Mouse (Mus musculus): Measurements from ENCODE around the gene Lgr6.

Lgr6 gene

GRCm38 (mm10) chr1:135105124-135105523, at the start of gene Lgr6:
Gene Lgr6 (minus strand): TSS chr1:135105276.
- no peak for DNase-seq

GRCm38 (mm10) chr1:135154411-135154959, 49.4 kb upstream of the Lgr6 start:
- peak; percentile 80 for DNase-seq

DNA sequence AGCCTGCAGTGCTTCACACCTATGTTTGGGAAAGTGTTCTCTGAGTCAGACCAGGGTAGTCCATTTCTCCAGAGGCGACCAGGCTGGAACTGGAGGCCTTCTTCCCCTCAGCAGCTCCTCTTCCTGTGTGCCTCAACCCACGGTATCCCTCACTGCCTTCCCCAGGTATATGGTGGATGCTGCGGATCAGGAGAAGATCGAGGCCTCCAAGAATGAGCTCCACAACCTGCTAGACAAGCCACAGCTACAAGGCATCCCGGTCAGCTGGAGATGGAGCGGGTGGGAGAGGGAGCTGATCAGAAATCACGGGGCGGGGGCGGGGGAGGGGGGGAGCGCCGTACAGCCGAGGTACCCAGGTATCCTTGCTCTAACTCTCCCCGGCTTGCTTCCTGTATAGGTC, 48.9 kb upstream of the Lgr6 start:
- DNase-seq: no peak

DNA sequence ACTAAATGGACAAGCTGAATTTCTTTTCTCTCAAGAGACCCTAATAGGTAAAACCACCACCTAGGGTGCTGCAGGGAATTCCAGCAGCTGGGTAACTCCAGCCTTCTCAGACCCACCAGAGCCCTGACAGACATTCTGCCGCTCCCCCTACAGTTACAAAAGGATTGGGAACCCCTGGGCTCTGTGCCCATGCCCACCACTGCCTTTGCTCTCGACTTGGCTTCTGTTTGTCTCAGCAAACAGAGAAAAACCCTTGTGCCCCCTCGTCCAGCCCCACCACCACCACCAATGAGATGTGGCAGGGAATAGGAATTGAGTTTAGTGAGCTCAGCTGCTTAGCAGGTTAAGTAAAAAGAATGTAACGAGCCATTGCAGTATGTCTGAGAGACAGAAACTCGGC, 43.9 kb upstream of the Lgr6 start:
- no peak for DNase-seq

DNA sequence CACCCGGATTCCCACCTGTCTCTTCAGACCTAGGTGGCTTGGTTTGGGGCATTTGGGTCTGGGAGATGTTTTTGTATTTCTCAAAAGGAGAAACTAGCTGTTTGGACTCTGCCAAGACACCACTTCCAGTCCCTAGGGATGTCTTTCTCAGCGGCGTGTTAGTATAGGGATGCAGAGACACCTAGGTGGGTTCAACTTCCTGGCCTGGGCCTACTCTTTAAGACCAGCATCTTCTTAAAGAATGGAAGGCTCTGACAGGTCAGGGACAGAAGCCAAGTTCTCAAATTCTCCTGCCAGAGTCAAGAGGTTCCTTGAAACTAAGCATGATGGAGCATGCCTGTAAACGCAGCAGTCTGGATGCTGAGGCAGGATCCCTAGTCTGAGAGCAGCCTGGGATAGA, 43.4 kb upstream of the Lgr6 start:
- DNase-seq: no peak

GRCm38 (mm10) chr1:135147702-135148058, 42.6 kb upstream of the Lgr6 start:
- DNase-seq: no peak

DNA sequence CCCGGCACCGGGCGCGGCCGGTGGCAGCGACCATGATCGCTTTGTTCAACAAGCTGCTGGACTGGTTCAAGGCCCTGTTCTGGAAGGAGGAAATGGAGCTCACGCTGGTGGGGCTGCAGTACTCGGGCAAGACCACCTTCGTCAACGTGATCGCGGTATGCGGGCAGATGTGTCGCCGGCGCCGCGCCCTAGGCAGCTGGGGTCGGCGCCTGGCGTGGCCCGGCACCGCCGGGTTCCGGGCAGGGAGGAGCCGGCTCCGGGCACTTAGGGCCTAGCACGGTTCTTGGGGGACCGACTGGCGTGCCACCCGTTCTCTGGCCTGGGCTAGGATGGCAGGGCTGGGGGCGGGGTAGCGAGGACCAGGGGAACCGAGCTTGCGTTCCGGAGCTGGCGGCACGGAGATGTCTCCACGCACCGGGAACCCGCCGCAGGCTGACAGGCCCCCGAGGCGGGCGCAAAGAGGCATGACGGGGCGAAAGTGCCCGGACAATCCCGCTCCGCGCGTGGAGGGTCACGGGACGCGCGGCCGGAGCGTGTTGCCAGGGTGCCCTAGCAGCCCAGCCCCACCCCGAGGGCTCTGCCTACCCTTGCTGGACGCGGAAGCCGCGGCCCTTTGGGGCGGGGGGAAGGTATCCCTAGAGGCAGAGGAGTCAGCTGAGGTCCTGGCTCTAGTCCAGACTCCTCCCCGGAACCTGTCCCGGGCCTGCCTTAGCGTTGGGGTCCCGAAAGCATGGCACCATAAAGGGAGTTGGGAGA, 42.0 kb upstream of the Lgr6 start:
- DNase-seq: peak; percentile 91

DNA sequence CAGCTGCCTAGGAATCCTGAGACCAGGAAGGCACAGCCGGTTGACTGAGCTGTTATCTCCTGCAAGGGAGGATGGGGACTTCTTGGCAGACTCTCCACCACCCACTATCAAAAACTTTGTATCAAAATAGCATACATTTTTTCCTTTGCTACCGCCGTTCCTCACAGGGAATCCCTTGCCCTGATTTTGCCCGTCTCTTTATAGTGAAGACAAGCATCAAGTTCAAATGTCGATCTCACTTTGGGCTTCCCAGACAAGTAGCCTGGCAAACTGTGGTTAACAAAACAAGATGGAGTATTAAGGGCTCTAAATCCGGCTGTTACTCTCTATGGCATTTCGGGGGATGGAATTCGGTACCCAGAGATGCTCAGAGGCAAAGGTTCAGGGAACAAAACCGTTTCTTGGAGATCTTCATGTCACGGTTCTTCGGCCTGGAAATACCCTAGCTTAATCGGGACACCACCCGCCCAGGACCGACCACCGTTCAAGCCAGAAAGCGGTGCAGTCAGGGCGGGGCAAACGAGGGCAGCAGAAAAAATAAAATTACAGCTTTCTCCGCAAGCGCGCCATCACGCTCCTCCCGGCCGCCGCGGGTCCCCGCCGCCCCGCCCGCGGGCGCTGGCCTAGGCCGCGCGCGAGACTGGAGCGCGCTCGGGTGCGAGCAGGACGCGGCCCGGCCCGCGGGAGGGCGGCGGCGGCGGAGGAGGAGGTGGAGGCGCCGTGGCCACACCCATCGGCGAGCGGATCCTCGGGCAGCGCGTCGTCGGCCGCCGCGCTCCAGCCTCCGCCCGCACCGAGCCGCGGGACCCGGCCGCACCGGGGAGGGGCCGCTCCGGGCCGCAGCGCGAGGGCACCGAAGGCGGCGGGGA, 41.2 kb upstream of the Lgr6 start, which contains the start of gene Arl8a:
Gene Arl8a (plus strand): TSS at position 748 of the 869 bp plus-strand sequence.
- DNase-seq: peak; percentile 87

DNA sequence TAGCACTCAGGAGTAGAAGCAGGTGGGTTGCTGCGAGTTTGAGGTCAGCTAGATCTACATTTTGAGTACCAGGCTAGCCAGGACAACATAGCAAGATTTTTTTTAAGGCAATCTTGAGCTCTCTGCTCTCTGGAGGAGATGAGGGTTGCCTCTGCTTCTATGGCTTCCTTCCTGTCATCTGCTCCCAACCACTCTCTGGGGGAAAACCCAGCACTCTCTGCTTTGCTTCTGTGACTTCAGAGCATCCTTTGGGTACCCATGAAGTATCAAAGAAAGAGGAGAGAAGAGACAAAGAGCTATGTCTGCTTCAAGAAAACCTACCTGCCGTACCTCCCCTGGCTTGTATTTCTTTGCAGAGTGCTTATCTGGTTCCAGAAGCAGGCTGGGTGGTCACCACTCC, 38.9 kb upstream of the Lgr6 start:
- no peak for DNase-seq

DNA sequence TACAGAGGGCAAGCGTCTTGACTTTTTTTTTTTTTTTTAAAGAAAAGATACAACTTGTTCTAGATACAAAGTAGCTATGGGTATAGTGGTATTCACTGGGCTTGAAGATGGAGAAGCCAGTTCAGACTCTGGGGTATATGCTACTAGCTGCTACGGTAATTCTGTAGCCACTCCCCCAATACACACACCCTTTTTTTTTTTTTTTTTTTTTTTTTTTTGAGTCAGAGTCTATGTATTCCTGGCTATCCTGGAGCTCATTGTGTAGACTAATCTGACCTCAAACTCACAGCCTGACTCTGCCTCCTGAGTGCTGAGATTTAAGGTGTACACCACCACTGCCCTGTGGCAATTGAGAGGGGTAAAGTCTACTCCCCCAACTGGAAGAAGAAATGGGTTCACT, 37.4 kb upstream of the Lgr6 start:
- no peak for DNase-seq

DNA sequence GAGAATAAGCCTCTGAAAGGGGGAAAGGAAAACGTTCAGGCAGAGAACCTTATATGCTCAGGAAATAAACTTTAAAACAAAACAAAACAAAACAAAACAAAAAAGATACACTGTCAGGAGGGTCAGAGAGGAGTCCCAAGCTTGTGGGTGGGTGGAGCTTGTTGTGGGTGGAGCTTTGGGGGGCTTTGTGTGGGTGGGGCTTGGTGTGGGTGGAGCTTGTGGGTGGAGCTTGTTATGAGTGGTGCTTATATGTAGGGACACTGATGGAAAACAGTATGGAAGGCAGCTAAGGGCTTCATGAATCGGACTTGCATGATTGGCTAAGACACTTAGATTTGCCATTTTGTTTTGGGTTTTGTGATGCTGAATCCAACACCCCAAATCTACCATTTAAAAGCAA, 34.8 kb upstream of the Lgr6 start:
- DNase-seq: no peak

- no peak for DNase-seq
These were observed 31.4 kb upstream of the Lgr6 start for GRCm38 (mm10) chr1:135136500-135136899.

DNA sequence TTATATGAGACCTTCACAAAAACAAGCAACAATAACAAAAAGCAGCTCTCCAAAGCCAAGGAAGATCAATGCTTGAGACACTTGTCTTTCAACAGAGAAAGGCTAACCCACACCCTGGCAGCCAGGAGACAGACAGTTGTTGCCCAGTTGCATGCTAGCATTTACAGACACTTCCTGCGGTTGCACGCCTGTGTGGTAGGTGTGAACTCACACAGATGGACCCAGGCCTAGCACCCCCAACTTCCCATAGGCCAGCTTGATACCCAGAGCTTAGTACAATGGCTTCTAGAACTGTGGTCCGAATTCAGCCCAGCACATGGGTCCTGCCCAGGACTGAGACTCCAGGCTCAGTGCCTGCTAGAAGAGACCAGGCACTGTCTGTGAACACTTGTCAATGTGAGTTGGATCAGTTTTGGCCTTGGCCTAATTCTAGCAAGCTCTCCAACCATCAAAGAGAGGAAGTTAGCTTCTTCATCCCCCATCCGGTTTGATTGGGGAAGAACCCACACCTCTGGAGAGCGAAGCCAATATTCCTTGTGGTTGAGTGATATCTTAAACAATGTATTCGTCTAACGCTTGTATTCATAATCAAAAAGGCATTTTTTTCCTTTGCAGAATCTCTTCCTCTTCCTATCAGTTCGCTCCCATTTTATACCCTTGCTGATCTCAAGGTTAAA, 30.2 kb upstream of the Lgr6 start:
- DNase-seq: no peak

DNA sequence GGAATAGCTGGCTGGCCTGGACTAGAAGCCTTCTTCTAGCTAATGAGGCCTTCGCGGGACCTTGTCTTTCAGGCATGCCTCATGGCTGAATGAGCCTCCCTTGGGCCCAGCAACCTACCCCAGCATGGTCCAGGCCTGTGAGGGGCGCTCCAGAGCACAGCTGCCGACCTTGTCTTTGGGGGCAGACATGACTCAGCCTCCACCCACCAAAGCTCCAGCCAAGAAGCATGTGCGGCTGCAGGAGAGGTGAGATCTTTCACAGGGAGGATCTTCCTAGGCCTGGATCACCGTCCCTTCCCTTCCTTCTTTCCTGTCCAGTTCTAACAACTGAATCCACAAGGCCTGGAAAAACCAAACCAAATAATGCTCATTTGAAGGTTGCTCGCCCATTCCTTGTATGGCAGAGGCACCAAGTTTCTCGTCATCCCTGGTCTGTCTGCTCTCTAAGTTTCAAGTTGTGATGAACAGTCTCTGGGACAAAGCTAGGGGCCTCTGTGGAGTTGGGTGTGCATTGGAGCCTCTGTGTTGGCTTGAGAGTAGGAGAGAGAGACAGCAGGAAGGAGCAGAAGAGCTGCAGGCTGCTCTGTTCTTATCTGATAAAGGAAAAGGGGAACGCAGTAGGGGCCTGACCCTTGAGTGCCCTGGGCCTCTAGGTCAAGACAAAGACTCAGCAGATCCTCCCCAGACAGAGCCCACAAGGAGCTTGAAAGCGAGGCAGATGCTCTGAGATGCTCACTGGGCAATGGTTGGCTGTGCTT, 28.8 kb upstream of the Lgr6 start:
- DNase-seq: no peak

GRCm38 (mm10) chr1:135132893-135133369, 27.9 kb upstream of the Lgr6 start:
- no peak for DNase-seq

- peak; percentile 67 for DNase-seq
These were observed 27.4 kb upstream of the Lgr6 start, which contains the start of gene Ptpn7 for GRCm38 (mm10) chr1:135132473-135132872. Gene Ptpn7 (plus strand): TSS chr1:135132700.

- DNase-seq: no peak
These were observed 26.5 kb upstream of the Lgr6 start for GRCm38 (mm10) chr1:135131560-135131959.

- DNase-seq: no peak
These were observed 26.0 kb upstream of the Lgr6 start for GRCm38 (mm10) chr1:135131034-135131433.

DNA sequence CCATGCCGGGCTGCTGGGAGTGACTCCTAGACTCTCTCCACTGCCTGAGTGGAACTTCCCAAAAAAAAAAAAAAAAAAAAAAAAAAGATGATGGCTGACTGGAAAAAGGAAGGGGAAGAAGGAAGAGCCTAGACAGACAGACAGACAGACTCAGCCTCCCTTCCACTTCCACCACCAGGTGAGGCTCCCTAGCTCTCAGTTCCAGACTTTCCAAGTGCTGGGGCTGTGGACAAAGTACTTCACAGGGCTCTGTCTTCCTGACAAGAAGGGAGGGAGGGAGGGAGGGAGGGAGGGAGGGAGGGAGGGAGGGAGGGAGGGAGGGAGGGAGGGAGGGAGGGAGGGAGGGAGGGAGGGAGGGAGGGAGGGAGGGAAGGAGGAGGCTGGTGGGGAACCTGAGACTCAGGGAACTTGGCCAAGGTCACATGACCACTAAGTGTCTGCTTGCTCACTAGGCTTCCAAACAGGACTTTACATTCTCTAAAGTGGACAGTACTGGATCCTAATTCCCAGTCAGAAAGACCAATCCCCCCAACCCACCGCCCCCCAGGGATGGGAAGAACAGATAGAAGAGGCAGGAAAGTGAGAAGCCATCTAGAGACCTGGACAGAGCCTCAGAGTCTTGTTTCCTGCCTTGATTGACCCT, 25.4 kb upstream of the Lgr6 start:
- DNase-seq: no peak

- DNase-seq: no peak
These were observed 24.6 kb upstream of the Lgr6 start for GRCm38 (mm10) chr1:135129543-135130183.

DNA sequence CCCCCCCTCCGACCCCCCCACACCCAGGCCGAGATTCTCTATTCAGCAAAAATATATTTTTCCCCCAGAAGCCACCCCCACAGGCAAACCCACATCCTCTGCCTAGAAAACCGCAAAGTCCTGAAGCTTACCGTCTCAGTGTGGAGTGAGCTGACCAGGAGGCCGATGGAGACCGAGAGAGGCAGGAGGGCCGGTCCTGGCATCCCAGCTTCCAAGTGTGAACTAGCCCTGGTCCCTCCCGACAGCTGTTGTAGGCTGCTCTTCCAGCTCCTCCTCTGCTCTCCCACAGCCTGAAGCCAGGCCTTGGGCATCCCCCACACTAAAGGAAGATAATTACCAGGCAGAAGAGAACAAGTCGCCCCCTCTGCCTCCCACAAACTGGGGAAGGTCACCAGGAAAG, 23.9 kb upstream of the Lgr6 start:
- DNase-seq: no peak

Measured in layer of hippocampus, adult 9-11 months (tissue).